Comparison of ENCODE assay signal across 20 mouse cellular contexts in genomic region chr11:49224455-49224854, GRCm38 (mm10). TPM values are rescaled to one million over a fixed set of nuclear protein-coding genes. Genes with fewer than 3 reads are reported as not detected.
"Had no signal": no experiment of that assay in that cellular context is flagged by ENCODE, and none has a peak within 500 bp of the region (broad histone marks: within the 10 kb centered on the region; RNA-seq: fewer than 3 reads in every experiment).

No protein-coding gene starts in this region.

- DNase-seq: gastrocnemius, adult 2 months; gastrocnemius, postnatal 10 days; gastrocnemius, postnatal 25 days; heart, adult 18-20 months; heart, postnatal 10 days; heart, postnatal 4 days; kidney, adult 18-20 months; kidney, adult 8-10 months; kidney, postnatal 10 days; kidney, postnatal 25 days; kidney, postnatal 4 days; liver had no signal

- ATAC-seq: hindbrain, embryonic 16.5 days; inflammation-experienced regulatory T-cells, adult 6 months; intestine, embryonic 15.5 days; intestine, postnatal 0 days had no signal

RNA-seq across cellular contexts. Expression of gene Btnl9, which starts 37.5 kb away (rescaled TPM):
- total RNA-seq: layer of hippocampus, postnatal 25 days; left cerebral cortex, adult 2 months; left cerebral cortex, postnatal 36 days had no signal

RNA-seq across cellular contexts. Expression of gene Olfr1393, which starts 53.6 kb away (rescaled TPM):
- total RNA-seq: gastrocnemius, adult 2 months; layer of hippocampus, postnatal 10 days; layer of hippocampus, postnatal 25 days had no signal
